In genomic region chrX:56346932-56347253, GRCm38 (mm10) we compare ENCODE assay signal across 8 mouse cellular contexts. TPM values are rescaled to one million over a fixed set of nuclear protein-coding genes. Genes with fewer than 3 reads are reported as not detected.
DNase-seq lines count a peak whose midpoint lies in the region; ATAC-seq and TF ChIP-seq lines count a peak whose summit lies in the region.

No protein-coding gene starts in this region.

- ATAC-seq in megakaryocyte, adult 5-6 weeks (ENCODE audit: poor library complexity, severe bottlenecking) = no peak
- ATAC-seq in hindbrain, embryonic 16.5 days = peak; percentile 35
- ATAC-seq in limb, embryonic 14.5 days (ENCODE audit: low FRiP score, low read depth) = peak; percentile 48
- ATAC-seq in midbrain, postnatal 0 days (ENCODE audit: low FRiP score) = peak; percentile 57; the same call in 1 of the 2 replicates
- no peak for ATAC-seq in erythroid progenitor cell, adult 5-6 weeks (replicated peaks; ENCODE audit: low FRiP score, poor library complexity, severe bottlenecking)

- peaks cover 7% of the 10 kb centered on the region; the same call in 1 of the 2 replicates for H3K4me1 ChIP-seq in megakaryocyte, embryonic 14.5 days
- H3K4me1 ChIP-seq in hindbrain, embryonic 16.5 days (ENCODE audit: control insufficient read depth, insufficient read depth, low read depth, low read length) = 0 out of 2 replicates have a peak, but pooled peaks cover 3% of the 10 kb centered on the region
- no peaks in the 10 kb centered on the region for H3K4me1 ChIP-seq in limb, embryonic 14.5 days (ENCODE audit: control insufficient read depth, insufficient read depth, low read length)
- no peaks in the 10 kb centered on the region for H3K4me1 ChIP-seq in midbrain, postnatal 0 days (ENCODE audit: insufficient read depth, low read length)

- H3K36me3 ChIP-seq in megakaryocyte, embryonic 14.5 days (replicated peaks; ENCODE audit: low read length) = peaks cover 12% of the 10 kb centered on the region
- H3K36me3 ChIP-seq in hindbrain, embryonic 16.5 days (ENCODE audit: control insufficient read depth, insufficient read depth, low read length) = no peaks in the 10 kb centered on the region
- H3K36me3 ChIP-seq in limb, embryonic 14.5 days (ENCODE audit: control insufficient read depth, insufficient read depth, low read length) = no peaks in the 10 kb centered on the region; the same call in 1 of the 2 replicates
- H3K36me3 ChIP-seq in midbrain, postnatal 0 days (ENCODE audit: insufficient read depth, low read length) = no peaks in the 10 kb centered on the region

- H3K9ac ChIP-seq in hindbrain, embryonic 16.5 days (ENCODE audit: low read depth, low read length) = peak overlapping the region; percentile 67
- H3K9ac ChIP-seq in limb, embryonic 14.5 days (ENCODE audit: low read depth, low read length, severe bottlenecking) = peak overlapping the region; percentile 63
- peak overlapping the region; percentile 46 for H3K9ac ChIP-seq in midbrain, postnatal 0 days (replicated peaks; ENCODE audit: low read length, poor library complexity, severe bottlenecking)

- no peak for TF ChIP-seq POLR2A in limb, embryonic 14.5 days (IDR thresholded peaks at IDR 0.05; ENCODE audit: borderline replicate concordance, extremely low read depth, insufficient read depth, insufficient read length)

- no peak for TF ChIP-seq CTCF in midbrain, postnatal 0 days (IDR thresholded peaks at IDR 0.05)

- no peaks in the 10 kb centered on the region for H3K27me3 ChIP-seq in megakaryocyte, embryonic 14.5 days (replicated peaks)
- H3K27me3 ChIP-seq in hindbrain, embryonic 16.5 days (replicated peaks; ENCODE audit: control insufficient read depth, insufficient read depth, low read length) = no peaks in the 10 kb centered on the region
- H3K27me3 ChIP-seq in limb, embryonic 14.5 days (ENCODE audit: control insufficient read depth, insufficient read depth, low read length) = no peaks in the 10 kb centered on the region
- H3K27me3 ChIP-seq in midbrain, postnatal 0 days (ENCODE audit: insufficient read depth, low read length) = no peaks in the 10 kb centered on the region

- peak overlapping the region; percentile 94 for H3K4me3 ChIP-seq in megakaryocyte, embryonic 14.5 days (replicated peaks)
- peak overlapping the region; percentile 59 for H3K4me3 ChIP-seq in hindbrain, embryonic 16.5 days (ENCODE audit: low read length)
- H3K4me3 ChIP-seq in limb, embryonic 14.5 days (replicated peaks; ENCODE audit: low read length) = peak overlapping the region; percentile 50
- H3K4me3 ChIP-seq in midbrain, postnatal 0 days (ENCODE audit: low read depth, low read length) = peak overlapping the region; percentile 51

- H3K27ac ChIP-seq in hindbrain, embryonic 16.5 days (ENCODE audit: low read depth, low read length) = no peak overlapping the region
- H3K27ac ChIP-seq in limb, embryonic 14.5 days (replicated peaks; ENCODE audit: low read depth, low read length) = no peak overlapping the region
- no peak overlapping the region for H3K27ac ChIP-seq in midbrain, postnatal 0 days (ENCODE audit: low read depth, low read length)

- 48% methylated on average over 8 of the region's 8 CpGs for WGBS in hindbrain, embryonic 16.5 days
- WGBS in limb, embryonic 14.5 days = 37% methylated on average over 8 of the region's 8 CpGs
- WGBS in midbrain, postnatal 0 days = 54% methylated on average over 8 of the region's 8 CpGs

- H3K9me3 ChIP-seq in megakaryocyte, embryonic 14.5 days = no peaks in the 10 kb centered on the region
- no peaks in the 10 kb centered on the region for H3K9me3 ChIP-seq in hindbrain, embryonic 16.5 days (ENCODE audit: control insufficient read depth, low read length)
- H3K9me3 ChIP-seq in limb, embryonic 14.5 days (ENCODE audit: control insufficient read depth, low read length) = no peaks in the 10 kb centered on the region
- H3K9me3 ChIP-seq in midbrain, postnatal 0 days (ENCODE audit: low read length) = no peaks in the 10 kb centered on the region

- peak; percentile 7 for DNase-seq in cerebellum, adult 8-10 months
- peak; percentile 13 to 49 for DNase-seq in gastrocnemius, adult 8-10 months (ENCODE audit: low spot score in 2 of 2)
- peak; percentile 70 for DNase-seq in limb, embryonic 14.5 days (ENCODE audit: low spot score)
- DNase-seq in midbrain, postnatal 0 days (ENCODE audit: low spot score) = peak; percentile 55

- peak overlapping the region; percentile 61 for H3K4me2 ChIP-seq in hindbrain, embryonic 16.5 days (ENCODE audit: low read length)
- H3K4me2 ChIP-seq in limb, embryonic 14.5 days (replicated peaks; ENCODE audit: low read depth, low read length, severe bottlenecking) = peak overlapping the region; percentile 42
- peak overlapping the region; percentile 54 for H3K4me2 ChIP-seq in midbrain, postnatal 0 days (ENCODE audit: low read depth, low read length, poor library complexity, severe bottlenecking)

RNA-seq across cellular contexts. Expression of gene Zfp449, which starts 0.7 kb away (rescaled TPM):
- not detected in 2 replicates for polyA plus RNA-seq in megakaryocyte, embryonic 14.5 days (2012; ENCODE audit: insufficient read depth, low replicate concordance)
- total RNA-seq in megakaryocyte, adult 5-6 weeks (2015) = 0.45 and 0.89 TPM in 2 replicates
- total RNA-seq in megakaryocyte, adult 5-6 weeks (2017) = 1.1 and 1.2 TPM in 2 replicates
- 1 to 10 TPM; 2.1 to 3.2 (median 2.5) TPM for total RNA-seq in gastrocnemius, adult 8-10 months (2022)
- polyA plus RNA-seq in hindbrain, embryonic 16.5 days (2015; fragmentation: Nextera tagmentation; extraction: Ambion mirVana) = 5.9 and 6.7 TPM in 2 replicates
- polyA plus RNA-seq in limb, embryonic 14.5 days (2012; rRNA removed) = 6.1 and 6.2 TPM in 2 replicates
- 9.9 and 10.4 TPM in 2 replicates for polyA plus RNA-seq in limb, embryonic 14.5 days (2014; fragmentation: Nextera tagmentation; extraction: Ambion mirVana)
- 5.3 and 5.4 TPM in 2 replicates for total RNA-seq in midbrain, postnatal 0 days (2014; rRNA removed)
- 3.4 and 3.5 TPM in 2 replicates for polyA plus RNA-seq in midbrain, postnatal 0 days (2015; fragmentation: Nextera tagmentation; extraction: Ambion mirVana)
- 1.3 TPM in 1 of 2 replicates, not detected in the other for total RNA-seq in erythroid progenitor cell, adult 5-6 weeks (2015; ENCODE audit: low replicate concordance)
- 0.08 and 0.39 TPM in 2 replicates for total RNA-seq in erythroid progenitor cell, adult 5-6 weeks (2017; ENCODE audit: low replicate concordance)

RNA-seq across cellular contexts. Expression of gene Smim10l2a, which starts 27.5 kb away (rescaled TPM):
- 1.5 TPM in 1 of 2 replicates, not detected in the other for polyA plus RNA-seq in megakaryocyte, embryonic 14.5 days (2012; ENCODE audit: insufficient read depth, low replicate concordance)
- total RNA-seq in megakaryocyte, adult 5-6 weeks (2015) = not detected in 2 replicates
- 0.29 TPM in 1 of 2 replicates, not detected in the other for total RNA-seq in megakaryocyte, adult 5-6 weeks (2017)
- total RNA-seq in gastrocnemius, adult 8-10 months (2022) = under 1 TPM in 1 of 4 experiments, not detected in 3; 0.16 TPM
- polyA plus RNA-seq in hindbrain, embryonic 16.5 days (2015; fragmentation: Nextera tagmentation; extraction: Ambion mirVana) = 49.2 and 58.7 TPM in 2 replicates
- polyA plus RNA-seq in limb, embryonic 14.5 days (2012; rRNA removed) = 4.0 and 4.5 TPM in 2 replicates
- 3.8 and 5.7 TPM in 2 replicates for polyA plus RNA-seq in limb, embryonic 14.5 days (2014; fragmentation: Nextera tagmentation; extraction: Ambion mirVana)
- 72.8 and 83.0 TPM in 2 replicates for total RNA-seq in midbrain, postnatal 0 days (2014; rRNA removed)
- 54.1 and 58.1 TPM in 2 replicates for polyA plus RNA-seq in midbrain, postnatal 0 days (2015; fragmentation: Nextera tagmentation; extraction: Ambion mirVana)
- not detected in 2 replicates for total RNA-seq in erythroid progenitor cell, adult 5-6 weeks (2015; ENCODE audit: low replicate concordance)
- not detected in 2 replicates for total RNA-seq in erythroid progenitor cell, adult 5-6 weeks (2017; ENCODE audit: low replicate concordance)

Comparison
In these comparisons a context has a peak if more than half of its experiments do, and no peak if none do; other contexts are left out.
1. ATAC-seq: peak in hindbrain, embryonic 16.5 days (single experiment), limb, embryonic 14.5 days (single experiment) and midbrain, postnatal 0 days (single experiment); none in megakaryocyte, adult 5-6 weeks (single experiment) and erythroid progenitor cell, adult 5-6 weeks (single experiment).
2. DNase-seq: peak in every context shown above with its lines; median percentile 70 in limb, embryonic 14.5 days; 55 in midbrain, postnatal 0 days; 31 in gastrocnemius, adult 8-10 months; 7 in cerebellum, adult 8-10 months.
3. RNA of gene Smim10l2a, which starts 27.5 kb away (total RNA-seq): 72.8 to 83.0 TPM in midbrain, postnatal 0 days; 0.29 TPM in megakaryocyte, adult 5-6 weeks, 0.16 TPM in gastrocnemius, adult 8-10 months and not detected in erythroid progenitor cell, adult 5-6 weeks; every median in the first group is over 10 times any median in the second.
4. Peak in every context shown above with its lines, with median percentiles within 50 percentile points of each other: H3K4me3 ChIP-seq, H3K4me2 ChIP-seq and H3K9ac ChIP-seq.